Comparison of ENCODE assay signal across 1 mouse cellular context in the genomic region with DNA sequence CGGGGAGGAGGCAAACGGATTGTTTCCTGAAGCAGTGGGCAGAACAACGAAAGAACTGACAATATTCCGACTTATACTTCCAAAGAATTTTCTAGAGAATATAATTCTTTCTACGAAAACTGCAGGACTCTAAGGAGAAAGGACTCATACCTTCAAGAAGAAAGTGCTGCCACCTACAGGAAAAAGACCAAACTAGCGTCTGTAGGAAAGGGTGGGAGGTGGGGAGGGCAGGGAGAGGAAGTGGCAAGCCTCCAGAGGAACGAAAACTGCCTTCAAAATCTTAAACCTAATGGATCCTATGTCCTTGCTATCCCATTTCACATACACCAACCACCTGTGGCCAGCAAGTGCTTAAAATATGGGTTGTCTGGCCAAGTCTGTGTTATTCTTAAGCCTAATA. TPM values are rescaled to one million over a fixed set of nuclear protein-coding genes. Genes with fewer than 3 reads are reported as not detected.
"Had no signal": no experiment of that assay in that cellular context is flagged by ENCODE, and none has a peak within 500 bp of the region (broad histone marks: within the 10 kb centered on the region; RNA-seq: fewer than 3 reads in every experiment).

No protein-coding gene starts in this region.

RNA-seq across cellular contexts. Expression of gene Tram1l1, which starts 31.7 kb away (rescaled TPM):
- polyA plus RNA-seq: macrophage had no signal
